Mouse (Mus musculus): ENCODE results near the gene Zfp704. TPM values are rescaled to one million over a fixed set of nuclear protein-coding genes. Genes with fewer than 3 reads are reported as not detected.

The Zfp704 gene
- 8.9 and 12.9 TPM in 2 replicates for polyA plus RNA-seq (2014; fragmentation: Nextera tagmentation; extraction: Ambion mirVana)

DNA sequence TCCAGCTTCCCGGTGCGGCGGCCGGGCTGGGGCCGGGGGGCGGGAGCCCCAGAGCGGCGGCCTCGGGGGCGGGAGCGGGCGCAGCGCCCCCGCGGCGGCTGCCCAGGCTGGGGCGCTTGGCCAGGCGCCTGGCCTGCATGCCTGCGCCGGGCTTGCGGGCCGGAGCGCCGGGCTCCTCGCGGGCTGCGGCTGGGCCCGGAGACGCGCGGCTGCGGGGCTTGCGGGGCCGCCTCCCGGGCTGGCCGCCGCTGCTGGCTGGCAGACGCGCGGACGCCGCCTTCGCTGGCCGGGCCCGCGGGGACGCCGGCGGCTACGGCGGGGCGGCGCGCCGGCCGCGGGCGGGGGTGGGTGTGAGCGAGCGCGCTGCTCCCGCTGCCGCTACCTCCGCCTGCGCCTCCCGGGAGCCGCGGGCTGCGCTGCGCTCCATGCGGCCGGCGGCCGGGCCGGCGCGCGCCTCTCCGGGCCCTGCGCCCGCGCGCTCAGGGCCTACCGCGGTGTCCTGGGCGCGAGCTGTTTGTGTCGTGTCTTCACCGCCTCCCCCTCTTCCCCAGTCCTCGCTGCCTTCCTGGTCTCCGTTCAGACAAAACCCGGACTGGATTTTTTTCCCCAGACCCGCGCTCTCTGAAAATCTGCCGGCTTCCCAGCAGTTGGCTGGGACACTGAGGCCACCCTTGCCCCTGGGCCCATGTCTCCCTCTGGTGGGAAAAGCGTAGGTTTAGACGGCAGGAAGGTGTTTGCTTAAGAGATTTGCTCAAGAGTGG, at the start of gene Zfp704:
Zfp704 (minus strand) TSS at position 505 of the 761 bp plus-strand sequence.
- H3K4me1 ChIP-seq (ENCODE audit: control insufficient read depth, insufficient read depth, low read length): peaks cover 7% of the 10 kb centered on the region; the same call in 1 of the 2 replicates
- peak within 1 kb of the TSS; percentile 88 for H3K4me2 ChIP-seq (ENCODE audit: low read length)
- ATAC-seq: peak; percentile 94
- no peaks in the 10 kb centered on the region for H3K36me3 ChIP-seq (ENCODE audit: control insufficient read depth, insufficient read depth, low read length)
- peak within 1 kb of the TSS; percentile 91 for H3K9ac ChIP-seq (ENCODE audit: low read length)
- WGBS: 1% methylated on average over 83 of the region's 97 CpGs
- peak within 1 kb of the TSS; percentile 86 for H3K4me3 ChIP-seq (ENCODE audit: low read depth, low read length)
- no peaks in the 10 kb centered on the region for H3K9me3 ChIP-seq (replicated peaks; ENCODE audit: control insufficient read depth, low read length)
- peak within 1 kb of the TSS; percentile 98 for H3K27ac ChIP-seq (ENCODE audit: low read depth, low read length)
- DNase-seq (ENCODE audit: low spot score): peak; percentile 96
- 0 out of 2 replicates have a peak, but pooled peaks cover 3% of the 10 kb centered on the region for H3K27me3 ChIP-seq (replicated peaks; ENCODE audit: control insufficient read depth, insufficient read depth, low read length)

- Histone ChIP-seq H3K4me2 (ENCODE audit: low read length) (no peak overlapping the region), H3K27ac (ENCODE audit: low read depth, low read length) (no peak overlapping the region), H3K9me3 (replicated peaks; ENCODE audit: control insufficient read depth, low read length) (no peaks in the 10 kb centered on the region), H3K36me3 (ENCODE audit: control insufficient read depth, insufficient read depth, low read length) (no peaks in the 10 kb centered on the region), H3K4me1 (ENCODE audit: control insufficient read depth, insufficient read depth, low read length) (peaks cover 8% of the 10 kb centered on the region), H3K27me3 (replicated peaks; ENCODE audit: control insufficient read depth, insufficient read depth, low read length) (no peaks in the 10 kb centered on the region), H3K4me3 (ENCODE audit: low read depth, low read length) (no peak overlapping the region), H3K9ac (ENCODE audit: low read length) (no peak overlapping the region)
- DNase-seq (ENCODE audit: low spot score) (no peak), ATAC-seq (no peak)
- WGBS: 87% methylated on average over 10 of the region's 10 CpGs
Measured at GRCm38 (mm10) chr3:9633036-9634005, 23.4 kb upstream of the Zfp704 start.

DNA sequence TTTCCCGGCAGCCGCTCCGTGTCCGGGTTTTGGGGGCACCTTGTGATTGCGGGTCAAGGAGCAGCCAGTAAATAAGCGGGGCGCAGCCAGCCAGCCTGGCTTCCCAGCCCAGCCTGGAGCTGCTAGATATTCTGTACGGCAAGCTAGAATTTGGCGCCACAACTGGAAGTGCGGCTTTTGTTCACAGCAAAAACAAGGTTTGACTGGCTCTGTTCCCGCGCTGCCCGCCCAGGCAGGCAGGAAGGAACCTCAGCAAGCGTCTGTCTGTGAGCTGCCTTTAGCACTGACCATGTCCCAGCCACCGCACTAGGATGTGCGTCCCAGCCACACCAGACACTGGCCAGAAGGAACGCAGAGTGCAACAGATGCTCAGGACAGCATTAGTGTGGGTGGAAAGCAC, 20.1 kb upstream of the Zfp704 start:
- Histone ChIP-seq H3K4me3 (ENCODE audit: low read depth, low read length) (peak overlapping the region; percentile 18), H3K27me3 (replicated peaks; ENCODE audit: control insufficient read depth, insufficient read depth, low read length) (no peaks in the 10 kb centered on the region), H3K27ac (ENCODE audit: low read depth, low read length) (no peak overlapping the region), H3K9ac (ENCODE audit: low read length) (peak overlapping the region; percentile 48), H3K4me2 (ENCODE audit: low read length) (peak overlapping the region; percentile 44), H3K36me3 (ENCODE audit: control insufficient read depth, insufficient read depth, low read length) (no peaks in the 10 kb centered on the region), H3K4me1 (ENCODE audit: control insufficient read depth, insufficient read depth, low read length) (peaks cover 8% of the 10 kb centered on the region), H3K9me3 (replicated peaks; ENCODE audit: control insufficient read depth, low read length) (no peaks in the 10 kb centered on the region)
- WGBS: 11% methylated on average over 17 of the region's 17 CpGs
- ATAC-seq (peak; percentile 83), DNase-seq (ENCODE audit: low spot score) (peak; percentile 71)

DNA sequence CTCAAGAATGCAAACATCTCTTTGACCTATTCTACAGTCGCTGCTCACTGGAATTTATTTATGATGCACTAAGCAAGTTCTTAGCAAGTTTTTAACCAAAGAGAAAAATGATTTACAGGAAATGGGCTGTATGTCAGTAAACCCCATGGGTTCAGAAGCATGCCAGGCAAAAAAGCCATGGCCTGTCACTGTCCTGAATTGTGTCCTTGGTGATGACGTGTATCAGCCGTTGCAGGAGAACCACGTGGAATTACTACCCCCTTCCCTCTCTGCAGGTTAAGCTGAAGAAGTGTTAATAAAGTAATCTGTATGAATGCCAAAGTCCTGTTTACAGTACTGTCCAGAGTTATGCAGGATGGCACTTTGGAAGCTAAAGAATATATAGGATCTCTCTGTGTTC, 18.2 kb upstream of the Zfp704 start:
- Histone ChIP-seq H3K9ac (ENCODE audit: low read length) (no peak overlapping the region), H3K4me2 (ENCODE audit: low read length) (no peak overlapping the region), H3K27me3 (replicated peaks; ENCODE audit: control insufficient read depth, insufficient read depth, low read length) (no peaks in the 10 kb centered on the region), H3K4me3 (ENCODE audit: low read depth, low read length) (no peak overlapping the region), H3K36me3 (ENCODE audit: control insufficient read depth, insufficient read depth, low read length) (no peaks in the 10 kb centered on the region), H3K9me3 (replicated peaks; ENCODE audit: control insufficient read depth, low read length) (no peaks in the 10 kb centered on the region), H3K4me1 (ENCODE audit: control insufficient read depth, insufficient read depth, low read length) (peaks cover 8% of the 10 kb centered on the region), H3K27ac (ENCODE audit: low read depth, low read length) (no peak overlapping the region)
- no peak for ATAC-seq
- DNase-seq (ENCODE audit: low spot score): no peak
- WGBS: 78% methylated on average over 4 of the region's 4 CpGs

DNA sequence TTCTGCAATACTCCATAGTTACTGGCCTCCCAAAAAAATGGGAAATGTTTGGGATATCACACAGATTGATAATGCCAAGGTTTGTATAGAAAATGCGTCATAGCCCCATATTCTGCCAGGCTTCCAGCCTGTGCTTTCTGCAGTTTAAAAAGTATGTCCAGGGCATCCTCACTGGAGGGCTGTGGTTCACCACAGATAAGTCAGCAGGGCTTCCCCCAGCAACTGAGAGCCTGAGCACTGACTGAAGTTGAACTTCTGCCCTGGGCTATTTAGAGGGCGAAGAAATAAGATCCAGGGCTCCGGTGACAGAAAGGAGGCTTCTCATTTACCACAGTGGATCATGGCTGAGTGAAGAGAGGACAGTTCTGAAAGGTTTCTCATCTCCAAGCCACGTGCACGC, 16.3 kb upstream of the Zfp704 start:
- 92% methylated on average over 5 of the region's 5 CpGs for WGBS
- no peak for DNase-seq (ENCODE audit: low spot score)
- no peaks in the 10 kb centered on the region for H3K9me3 ChIP-seq (replicated peaks; ENCODE audit: control insufficient read depth, low read length)
- no peak for ATAC-seq
- H3K36me3 ChIP-seq (ENCODE audit: control insufficient read depth, insufficient read depth, low read length): no peaks in the 10 kb centered on the region
- H3K27me3 ChIP-seq (replicated peaks; ENCODE audit: control insufficient read depth, insufficient read depth, low read length): no peaks in the 10 kb centered on the region
- H3K4me1 ChIP-seq (ENCODE audit: control insufficient read depth, insufficient read depth, low read length): peaks cover 8% of the 10 kb centered on the region
- H3K27ac ChIP-seq (ENCODE audit: low read depth, low read length): no peak overlapping the region
- H3K4me3 ChIP-seq (ENCODE audit: low read depth, low read length): no peak overlapping the region
- no peak overlapping the region for H3K9ac ChIP-seq (ENCODE audit: low read length)
- no peak overlapping the region for H3K4me2 ChIP-seq (ENCODE audit: low read length)

DNA sequence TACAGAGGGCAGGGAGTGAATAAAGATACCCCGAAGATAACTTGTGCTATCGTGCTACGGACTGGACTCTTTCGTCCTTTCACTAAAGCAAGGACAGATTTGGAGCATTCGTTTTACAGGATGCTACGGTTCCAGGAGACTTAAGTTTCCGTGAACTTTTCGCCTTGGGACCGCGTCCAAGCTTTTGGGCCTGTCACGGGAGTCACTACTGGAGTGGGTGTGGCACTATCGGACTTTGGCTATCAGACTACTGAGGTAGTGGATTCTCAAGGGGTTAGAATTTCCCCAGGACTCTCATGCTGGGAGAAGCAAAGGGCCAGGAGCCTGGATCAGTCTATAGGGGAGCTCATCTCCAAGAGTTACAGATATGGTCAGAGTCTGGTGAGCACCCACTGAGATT, 10.7 kb upstream of the Zfp704 start:
- no peaks in the 10 kb centered on the region for H3K9me3 ChIP-seq (replicated peaks; ENCODE audit: control insufficient read depth, low read length)
- no peak overlapping the region for H3K9ac ChIP-seq (ENCODE audit: low read length)
- DNase-seq (ENCODE audit: low spot score) (no peak), ATAC-seq (no peak)
- H3K4me3 ChIP-seq (ENCODE audit: low read depth, low read length): no peak overlapping the region
- 94% methylated on average over 12 of the region's 12 CpGs for WGBS
- no peak overlapping the region for H3K27ac ChIP-seq (ENCODE audit: low read depth, low read length)
- no peaks in the 10 kb centered on the region for H3K27me3 ChIP-seq (replicated peaks; ENCODE audit: control insufficient read depth, insufficient read depth, low read length)
- no peaks in the 10 kb centered on the region for H3K36me3 ChIP-seq (ENCODE audit: control insufficient read depth, insufficient read depth, low read length)
- no peak overlapping the region for H3K4me2 ChIP-seq (ENCODE audit: low read length)
- H3K4me1 ChIP-seq (ENCODE audit: control insufficient read depth, insufficient read depth, low read length): no peaks in the 10 kb centered on the region

GRCm38 (mm10) chr3:9619562-9620275, 9.8 kb upstream of the Zfp704 start:
- WGBS: 87% methylated on average over 6 of the region's 6 CpGs
- Histone ChIP-seq H3K9ac (ENCODE audit: low read length) (no peak overlapping the region), H3K27ac (ENCODE audit: low read depth, low read length) (no peak overlapping the region), H3K4me1 (ENCODE audit: control insufficient read depth, insufficient read depth, low read length) (no peaks in the 10 kb centered on the region), H3K4me3 (ENCODE audit: low read depth, low read length) (no peak overlapping the region), H3K36me3 (ENCODE audit: control insufficient read depth, insufficient read depth, low read length) (no peaks in the 10 kb centered on the region), H3K4me2 (ENCODE audit: low read length) (no peak overlapping the region), H3K27me3 (replicated peaks; ENCODE audit: control insufficient read depth, insufficient read depth, low read length) (no peaks in the 10 kb centered on the region), H3K9me3 (replicated peaks; ENCODE audit: control insufficient read depth, low read length) (no peaks in the 10 kb centered on the region)
- no peak for DNase-seq (ENCODE audit: low spot score)
- no peak for ATAC-seq

- ATAC-seq (no peak), DNase-seq (ENCODE audit: low spot score) (no peak)
- H3K36me3 ChIP-seq (ENCODE audit: control insufficient read depth, insufficient read depth, low read length): no peaks in the 10 kb centered on the region
- WGBS: 74% methylated on average over 9 of the region's 9 CpGs
- no peaks in the 10 kb centered on the region for H3K27me3 ChIP-seq (replicated peaks; ENCODE audit: control insufficient read depth, insufficient read depth, low read length)
- no peak overlapping the region for H3K4me3 ChIP-seq (ENCODE audit: low read depth, low read length)
- no peaks in the 10 kb centered on the region for H3K4me1 ChIP-seq (ENCODE audit: control insufficient read depth, insufficient read depth, low read length)
- H3K9ac ChIP-seq (ENCODE audit: low read length): no peak overlapping the region
- no peaks in the 10 kb centered on the region for H3K9me3 ChIP-seq (replicated peaks; ENCODE audit: control insufficient read depth, low read length)
- no peak overlapping the region for H3K4me2 ChIP-seq (ENCODE audit: low read length)
- no peak overlapping the region for H3K27ac ChIP-seq (ENCODE audit: low read depth, low read length)
Measured at GRCm38 (mm10) chr3:9617101-9617500, 7.2 kb upstream of the Zfp704 start.

Measured in forebrain, embryonic 14.5 days (tissue).